Comparison of ENCODE assay signal across 9 mouse cellular contexts in genomic region chr6:48912033-48912432, GRCm38 (mm10). TPM values are rescaled to one million over a fixed set of nuclear protein-coding genes. Genes with fewer than 3 reads are reported as not detected.
DNase-seq lines count a peak whose midpoint lies in the region; ATAC-seq and TF ChIP-seq lines count a peak whose summit lies in the region.
"Had no signal": no experiment of that assay in that cellular context is flagged by ENCODE, and none has a peak within 500 bp of the region (broad histone marks: within the 10 kb centered on the region; RNA-seq: fewer than 3 reads in every experiment).

No protein-coding gene starts in this region.

- no peaks in the 10 kb centered on the region for H3K9me3 ChIP-seq in kidney, embryonic 15.5 days (replicated peaks)
- H3K9me3 ChIP-seq in lung, embryonic 14.5 days (ENCODE audit: low read depth, low read length) = no peaks in the 10 kb centered on the region
- H3K9me3 ChIP-seq: limb, embryonic 15.5 days had no signal

- TF ChIP-seq CTCF in lung, embryonic 14.5 days (IDR thresholded peaks at IDR 0.05; ENCODE audit: low read depth) = peak; percentile 59

- H3K27ac ChIP-seq in kidney, embryonic 15.5 days = no peak overlapping the region
- no peak overlapping the region for H3K27ac ChIP-seq in lung, embryonic 14.5 days (ENCODE audit: low read depth)
- H3K27ac ChIP-seq: limb, embryonic 15.5 days had no signal

- no peak overlapping the region for H3K4me3 ChIP-seq in kidney, embryonic 15.5 days (replicated peaks)
- no peak overlapping the region for H3K4me3 ChIP-seq in lung, embryonic 14.5 days (ENCODE audit: low read depth, low read length)
- H3K4me3 ChIP-seq: erythroblast, embryonic 14.5 days; limb, embryonic 15.5 days had no signal

- WGBS in kidney, embryonic 15.5 days = 44% methylated on average over 3 of the region's 3 CpGs
- 29% methylated on average over 3 of the region's 3 CpGs for WGBS in lung, embryonic 14.5 days

- H3K4me2 ChIP-seq in kidney, embryonic 15.5 days = no peak overlapping the region
- H3K4me2 ChIP-seq in lung, embryonic 14.5 days = no peak overlapping the region
- H3K4me2 ChIP-seq: limb, embryonic 15.5 days had no signal

- H3K9ac ChIP-seq in kidney, embryonic 15.5 days = no peak overlapping the region
- no peak overlapping the region for H3K9ac ChIP-seq in lung, embryonic 14.5 days
- H3K9ac ChIP-seq: limb, embryonic 15.5 days had no signal

- no peaks in the 10 kb centered on the region for H3K27me3 ChIP-seq in kidney, embryonic 15.5 days
- no peaks in the 10 kb centered on the region for H3K27me3 ChIP-seq in lung, embryonic 14.5 days (ENCODE audit: insufficient read depth, low read length)
- H3K27me3 ChIP-seq: limb, embryonic 15.5 days had no signal

- DNase-seq in kidney, adult 9 months = peak; percentile 48
- peak; percentile 72 for DNase-seq in CD4-positive, CD25-positive, alpha-beta regulatory T cell, adult 2 months (ENCODE audit: low read depth, low spot score)
- peak; percentile 41 for DNase-seq in R1 (ENCODE audit: low read depth, low spot score)
- peak; percentile 57 for DNase-seq in lung, embryonic 14.5 days
- no peak for DNase-seq in urinary bladder, postnatal 4 days (ENCODE audit: low spot score in 2 of 2)

- no peak for ATAC-seq in kidney, embryonic 15.5 days (replicated peaks; ENCODE audit: low FRiP score)
- no peak for ATAC-seq in lung, embryonic 14.5 days (ENCODE audit: insufficient read depth)
- no peak for ATAC-seq in frontal cortex, adult (ENCODE audit: low TSS enrichment)

- no peaks in the 10 kb centered on the region for H3K4me1 ChIP-seq in kidney, embryonic 15.5 days
- no peaks in the 10 kb centered on the region for H3K4me1 ChIP-seq in lung, embryonic 14.5 days (ENCODE audit: insufficient read depth)
- H3K4me1 ChIP-seq: limb, embryonic 15.5 days had no signal

- no peaks in the 10 kb centered on the region for H3K36me3 ChIP-seq in kidney, embryonic 15.5 days
- no peaks in the 10 kb centered on the region for H3K36me3 ChIP-seq in lung, embryonic 14.5 days (ENCODE audit: insufficient read depth)
- H3K36me3 ChIP-seq: limb, embryonic 15.5 days had no signal

RNA-seq across cellular contexts. Expression of gene 1600015I10Rik, which starts 17.7 kb away (rescaled TPM):
- polyA plus RNA-seq in kidney, embryonic 15.5 days (2015; fragmentation: Nextera tagmentation; extraction: Ambion mirVana) = not detected in 2 replicates
- polyA plus RNA-seq in lung, embryonic 14.5 days (2014; fragmentation: Nextera tagmentation; extraction: Ambion mirVana) = not detected in 2 replicates
- polyA plus RNA-seq: erythroblast, embryonic 14.5 days had no signal

RNA-seq across cellular contexts. Expression of gene Aoc1, which starts 39.3 kb away (rescaled TPM):
- 2.6 and 3.4 TPM in 2 replicates for polyA plus RNA-seq in kidney, embryonic 15.5 days (2015; fragmentation: Nextera tagmentation; extraction: Ambion mirVana)
- not detected in 2 replicates for polyA plus RNA-seq in lung, embryonic 14.5 days (2014; fragmentation: Nextera tagmentation; extraction: Ambion mirVana)
- polyA plus RNA-seq: erythroblast, embryonic 14.5 days; limb, embryonic 15.5 days had no signal

Comparison
In these comparisons a context has a peak if more than half of its experiments do, and no peak if none do; other contexts are left out.
1. DNase-seq: peak in kidney, adult 9 months (single experiment), CD4-positive, CD25-positive, alpha-beta regulatory T cell, adult 2 months (single experiment), R1 (single experiment) and lung, embryonic 14.5 days (single experiment); none in urinary bladder, postnatal 4 days (0 of 2).